Mouse (Mus musculus) liver, adult 2 months (tissue): ENCODE data around the gene Irgq. TPM values are rescaled to one million over a fixed set of nuclear protein-coding genes. Genes with fewer than 3 reads are reported as not detected.
"Not testable (repeated sequence)": the region's sequence is repeated elsewhere in the genome, so short reads cannot be mapped to it uniquely, and the experiment has no call there.

Source experiments
- DNase-seq: peaks from one replicate; pipeline ENCODE4 v3.0.0-alpha.2; 2011; ENCODE audit warnings: low read depth, low spot score; ENCODE audit errors: extremely low read depth
- H3K27ac ChIP-seq: fragments of 200-500 bp; replicated peaks from 2 replicates; pipeline ENCODE4 v1.5.1; 2012; ENCODE audit warnings: low read depth, mild to moderate bottlenecking, control low read depth, inconsistent platforms, low read length; ENCODE audit not compliant: insufficient read depth
- H3K27me3 ChIP-seq: fragments of 200-500 bp; 2 replicates; pipeline ENCODE4 v1.6.1; 2012; ENCODE audit warnings: mild to moderate bottlenecking, moderate library complexity, low read length, inconsistent platforms; ENCODE audit not compliant: control insufficient read depth, insufficient read depth
- H3K36me3 ChIP-seq: fragments of 200-500 bp; 2 replicates; pipeline ENCODE4 v1.6.1; 2012; ENCODE audit warnings: low read length, inconsistent platforms; ENCODE audit not compliant: control insufficient read depth, insufficient read depth
- H3K4me1 ChIP-seq: fragments of 200-500 bp; 2 replicates; pipeline ENCODE4 v1.6.1; 2011; ENCODE audit warnings: low read length; ENCODE audit not compliant: control insufficient read depth, insufficient read depth
- H3K4me3 ChIP-seq: fragments of 200-500 bp; 2 replicates; pipeline ENCODE4 v1.5.1; 2011; ENCODE audit warnings: low read depth, mild to moderate bottlenecking, control low read depth, low read length, moderate library complexity; ENCODE audit not compliant: insufficient read depth
- H3K79me2 ChIP-seq: fragments of 200-500 bp; 2 replicates; pipeline ENCODE4 v1.6.1; 2012; ENCODE audit warnings: inconsistent platforms, mild to moderate bottlenecking, low read length, moderate library complexity; ENCODE audit not compliant: control insufficient read depth, insufficient read depth
- H3K9ac ChIP-seq: fragments of 200-500 bp; 2 replicates; pipeline ENCODE4 v1.6.1; 2012; ENCODE audit warnings: low read depth, mild to moderate bottlenecking, control low read depth, inconsistent platforms, low read length
- CTCF ChIP-seq: fragments of 200-500 bp; IDR thresholded peaks from 2 replicates; pipeline ENCODE4 v1.5.1; 2011; ENCODE audit warnings: low read depth, low read length, control low read depth
- POLR2A ChIP-seq: fragments of 200-500 bp; IDR thresholded peaks from 2 replicates; pipeline ENCODE4 v1.6.1; 2011; ENCODE audit warnings: low read length, control low read depth; ENCODE audit not compliant: insufficient read depth; ENCODE audit errors: extremely low read depth
- WGBS: fragments of 180-500 bp; shearing (Covaris S2); methylation state at CpG from one replicate; pipeline ENCODE4 v1.1.7; 2018; 5-methylcytosine and 5-hydroxymethylcytosine counted together
- polyA plus RNA-seq: library from polyadenylated mRNA; depleted of rRNA; stranded (reverse); fragments of >200 nt; gene quantifications from 2 replicates; pipeline ENCODE4 v1.2.3, GENCODE M21; 2012
- total RNA-seq: library from RNA; depleted of rRNA; stranded (reverse); fragments of >200 nt; gene quantifications from 2 replicates; pipeline ENCODE4 v1.2.3, GENCODE M21; 2014

Irgq gene
- total and polyA plus RNA-seq, 2 experiments, result 3.0 to 14.0 TPM

GRCm38 (mm10) chr7:24519130-24519529 lies 11.4 kb upstream of the Irgq start:
- TF ChIP-seq CTCF (no peak), POLR2A (no peak)
- DNase-seq, result no peak
- WGBS, result 66% methylated on average over 3 of the region's 3 CpGs
- H3K36me3 ChIP-seq, result no peaks in the 10 kb centered on the region
- no peak overlapping the region for H3K4me3 ChIP-seq
- H3K27ac ChIP-seq, result no peak overlapping the region
- H3K9ac ChIP-seq, result no peak overlapping the region
- no peaks in the 10 kb centered on the region for H3K27me3 ChIP-seq
- no peaks in the 10 kb centered on the region for H3K79me2 ChIP-seq
- no peaks in the 10 kb centered on the region for H3K4me1 ChIP-seq

GRCm38 (mm10) chr7:24520054-24520453 lies 10.4 kb upstream of the Irgq start:
- H3K36me3 ChIP-seq, DNase-seq, H3K4me3 ChIP-seq, H3K79me2 ChIP-seq, H3K27ac ChIP-seq, H3K9ac ChIP-seq, H3K27me3 ChIP-seq, H3K4me1 ChIP-seq: not testable (repeated sequence)
- 90% methylated on average over 10 of the region's 10 CpGs for WGBS

DNA sequence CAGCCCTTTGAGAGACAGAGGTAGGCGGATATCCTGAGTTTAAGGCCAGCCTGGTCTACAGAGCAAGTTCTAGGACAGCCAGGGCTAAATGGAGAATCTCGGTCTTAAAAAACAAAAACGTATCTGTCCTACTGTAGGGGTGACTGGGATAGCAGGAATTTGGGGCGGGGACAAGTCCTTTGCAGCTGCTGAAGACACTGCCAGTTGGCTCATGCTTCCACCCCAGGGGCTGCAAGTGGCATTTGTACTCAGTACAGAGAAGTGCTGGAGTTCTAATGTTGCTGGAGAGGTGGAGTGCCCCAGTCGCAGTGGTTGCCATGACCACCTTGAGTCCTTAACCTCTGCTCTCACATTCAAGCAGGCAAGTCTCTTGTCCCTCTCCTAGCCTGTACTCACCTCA lies 7.7 kb upstream of the Irgq start:
- H3K36me3 ChIP-seq, result no peaks in the 10 kb centered on the region
- no peaks in the 10 kb centered on the region for H3K4me1 ChIP-seq
- no peak overlapping the region for H3K27ac ChIP-seq
- no peak for DNase-seq
- H3K79me2 ChIP-seq, result no peaks in the 10 kb centered on the region
- H3K4me3 ChIP-seq, result no peak overlapping the region
- H3K27me3 ChIP-seq, result no peaks in the 10 kb centered on the region
- 66% methylated on average over 5 of the region's 5 CpGs for WGBS
- no peak overlapping the region for H3K9ac ChIP-seq
- no peak for TF ChIP-seq POLR2A
- no peak for TF ChIP-seq CTCF

GRCm38 (mm10) chr7:24523723-24524122 lies 6.8 kb upstream of the Irgq start:
- 64% methylated on average over 6 of the region's 6 CpGs for WGBS

GRCm38 (mm10) chr7:24524978-24525377 lies 5.5 kb upstream of the Irgq start:
- Histone ChIP-seq H3K9ac (no peak overlapping the region), H3K4me3 (no peak overlapping the region), H3K4me1 (peaks cover 3% of the 10 kb centered on the region; the same call in 1 of the 2 replicates), H3K36me3 (no peaks in the 10 kb centered on the region), H3K27ac (no peak overlapping the region), H3K27me3 (no peaks in the 10 kb centered on the region), H3K79me2 (no peaks in the 10 kb centered on the region)
- 82% methylated on average over 6 of the region's 6 CpGs for WGBS
- peak; percentile 16 for DNase-seq
- TF ChIP-seq CTCF (0 out of 2 replicates have a peak, but pooled peaks have one; percentile 5), POLR2A (no peak)

More at GRCm38 (mm10) chr7:24523723-24524122, 6.8 kb upstream of the Irgq start:
- H3K27ac ChIP-seq, result no peak overlapping the region
- no peak for TF ChIP-seq CTCF
- TF ChIP-seq POLR2A, result no peak
- no peaks in the 10 kb centered on the region for H3K79me2 ChIP-seq
- H3K36me3 ChIP-seq, result no peaks in the 10 kb centered on the region
- H3K9ac ChIP-seq, result no peak overlapping the region
- DNase-seq, result no peak
- H3K4me3 ChIP-seq, result no peak overlapping the region
- H3K27me3 ChIP-seq, result no peaks in the 10 kb centered on the region
- H3K4me1 ChIP-seq, result no peaks in the 10 kb centered on the region

- no peaks in the 10 kb centered on the region for H3K27me3 ChIP-seq
- no peak for DNase-seq
- H3K9ac ChIP-seq, result no peak overlapping the region
- H3K79me2 ChIP-seq, result no peaks in the 10 kb centered on the region
- no peak for TF ChIP-seq CTCF
- no peak for TF ChIP-seq POLR2A
- peaks cover 3% of the 10 kb centered on the region; the same call in 1 of the 2 replicates for H3K4me1 ChIP-seq
- H3K36me3 ChIP-seq, result no peaks in the 10 kb centered on the region
- no peak overlapping the region for H3K4me3 ChIP-seq
- H3K27ac ChIP-seq, result no peak overlapping the region
- WGBS, result 89% methylated on average over 12 of the region's 12 CpGs
These were observed 4.6 kb upstream of the Irgq start for GRCm38 (mm10) chr7:24525686-24526420.
